In the genomic region with DNA sequence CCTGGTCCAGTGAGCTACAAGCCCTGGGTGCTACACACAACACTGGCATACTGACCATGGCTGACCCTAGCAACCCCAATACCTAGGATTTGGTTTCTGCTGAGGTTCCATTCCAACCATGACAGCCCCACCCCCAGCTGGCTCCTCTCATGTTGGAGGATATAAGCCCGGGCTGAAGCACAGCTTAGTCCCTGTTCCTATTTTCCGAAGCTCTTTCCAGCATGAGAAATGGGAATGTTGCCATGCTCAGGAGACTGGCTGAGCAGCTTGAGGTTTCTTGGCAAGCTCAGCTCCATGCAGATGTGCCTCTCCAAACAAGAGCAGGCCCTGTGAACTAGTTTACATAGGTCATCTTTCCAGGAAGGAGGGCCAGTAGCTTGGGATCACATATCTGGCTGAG, we compare ENCODE assay signal across 16 mouse cellular contexts. TPM values are rescaled to one million over a fixed set of nuclear protein-coding genes. Genes with fewer than 3 reads are reported as not detected.
DNase-seq lines count a peak whose midpoint lies in the region; ATAC-seq lines count a peak whose summit lies in the region.
"Had no signal": no experiment of that assay in that cellular context is flagged by ENCODE, and none has a peak within 500 bp of the region (broad histone marks: within the 10 kb centered on the region; RNA-seq: fewer than 3 reads in every experiment).

No protein-coding gene starts in this region.

- no peaks in the 10 kb centered on the region for H3K9me3 ChIP-seq in heart, embryonic 11.5 days (replicated peaks; ENCODE audit: control insufficient read depth, low read length)
- H3K9me3 ChIP-seq in hindbrain, embryonic 11.5 days (ENCODE audit: control insufficient read depth, low read length), result no peaks in the 10 kb centered on the region
- H3K9me3 ChIP-seq: limb, embryonic 12.5 days; lung, embryonic 15.5 days had no signal

- no peak overlapping the region for H3K4me2 ChIP-seq in heart, embryonic 11.5 days
- H3K4me2 ChIP-seq in hindbrain, embryonic 11.5 days (replicated peaks; ENCODE audit: low read depth, low read length), result no peak overlapping the region
- H3K4me2 ChIP-seq: limb, embryonic 12.5 days; lung, embryonic 15.5 days had no signal

- no peak overlapping the region for H3K27ac ChIP-seq in heart, embryonic 11.5 days (ENCODE audit: low read depth, low read length)
- no peak overlapping the region for H3K27ac ChIP-seq in hindbrain, embryonic 11.5 days (ENCODE audit: low read depth, low read length)
- H3K27ac ChIP-seq: limb, embryonic 12.5 days; lung, embryonic 15.5 days had no signal

- peak; percentile 57 to 76 for DNase-seq in heart, adult 18-20 months
- DNase-seq in urinary bladder, postnatal 14 days (ENCODE audit: low spot score), result peak; percentile 13
- DNase-seq in urinary bladder, postnatal 10 days (ENCODE audit: low spot score), result no peak
- peak; percentile 19 for DNase-seq in heart, postnatal 25 days (ENCODE audit: low spot score)
- DNase-seq in thymus, postnatal 36 days, result no peak
- no peak for DNase-seq in cerebellum, adult 11-12 months
- DNase-seq in hindbrain, embryonic 11.5 days (ENCODE audit: low spot score), result no peak
- DNase-seq: adrenal gland, adult 8-10 months; B cell, adult 2 months; cerebellum, postnatal 14 days; kidney, postnatal 10 days; retina, postnatal 1 day had no signal

- 85% methylated on average over 2 of the region's 2 CpGs for WGBS in heart, embryonic 11.5 days (ENCODE audit: insufficient replicate concordance)
- 85% methylated on average over 2 of the region's 2 CpGs for WGBS in hindbrain, embryonic 11.5 days

- H3K4me3 ChIP-seq in heart, embryonic 11.5 days (ENCODE audit: low read depth, low read length), result no peak overlapping the region
- no peak overlapping the region for H3K4me3 ChIP-seq in hindbrain, embryonic 11.5 days (ENCODE audit: low read depth, low read length)
- H3K4me3 ChIP-seq: limb, embryonic 12.5 days; lung, embryonic 15.5 days had no signal

- no peak overlapping the region for H3K9ac ChIP-seq in heart, embryonic 11.5 days (ENCODE audit: low read depth, low read length)
- H3K9ac ChIP-seq in hindbrain, embryonic 11.5 days (ENCODE audit: low read depth, low read length), result no peak overlapping the region
- H3K9ac ChIP-seq: limb, embryonic 12.5 days; lung, embryonic 15.5 days had no signal

- no peak for ATAC-seq in heart, embryonic 11.5 days (replicated peaks; ENCODE audit: insufficient number of reproducible peaks, low FRiP score, low TSS enrichment)
- no peak for ATAC-seq in hindbrain, embryonic 11.5 days (ENCODE audit: low FRiP score)

- H3K4me1 ChIP-seq in heart, embryonic 11.5 days (ENCODE audit: control insufficient read depth, insufficient read depth, low read length), result no peaks in the 10 kb centered on the region
- H3K4me1 ChIP-seq in hindbrain, embryonic 11.5 days (replicated peaks; ENCODE audit: control insufficient read depth, insufficient read depth, low read length), result no peaks in the 10 kb centered on the region
- H3K4me1 ChIP-seq: lung, embryonic 15.5 days had no signal

- H3K27me3 ChIP-seq in heart, embryonic 11.5 days (ENCODE audit: control insufficient read depth, insufficient read depth, low read length), result no peaks in the 10 kb centered on the region
- H3K27me3 ChIP-seq in hindbrain, embryonic 11.5 days (ENCODE audit: control insufficient read depth, insufficient read depth, low read length), result no peaks in the 10 kb centered on the region
- H3K27me3 ChIP-seq: limb, embryonic 12.5 days; lung, embryonic 15.5 days had no signal

- intact Hi-C loops in heart, postnatal 25 days (cut with DNase I), result loop anchor here (5.0 kb wide), 1 partner anchor 155 kb away; no protein-coding TSS in a partner anchor

- H3K36me3 ChIP-seq in heart, embryonic 11.5 days (ENCODE audit: control insufficient read depth, insufficient read depth, low read length), result no peaks in the 10 kb centered on the region
- no peaks in the 10 kb centered on the region for H3K36me3 ChIP-seq in hindbrain, embryonic 11.5 days (ENCODE audit: control insufficient read depth, insufficient read depth, low read length)
- H3K36me3 ChIP-seq: limb, embryonic 12.5 days; lung, embryonic 15.5 days had no signal

RNA-seq across cellular contexts. Expression of a gene that starts 30.6 kb away (rescaled TPM):
- total RNA-seq in heart, adult 18-20 months (2021), result 10 to 100 TPM; 90.2 to 91.3 TPM
- polyA plus RNA-seq in heart, embryonic 11.5 days (2014; fragmentation: Nextera tagmentation; extraction: Ambion mirVana), result 157 and 167 TPM in 2 replicates
- total RNA-seq in heart, postnatal 25 days (2021), result 100 to 1,000 TPM in 1 of 2 experiments, 10 to 100 TPM in 1; 90.4 to 120 TPM
- polyA plus RNA-seq in hindbrain, embryonic 11.5 days (2014; fragmentation: Nextera tagmentation; extraction: Ambion mirVana), result 62.2 and 65.1 TPM in 2 replicates
- total RNA-seq: monocyte, adult 5-6 weeks had no signal

Comparison
In these comparisons a context has a peak if more than half of its experiments do, and no peak if none do; other contexts are left out.
1. DNase-seq: peak in heart, adult 18-20 months (2 of 2), urinary bladder, postnatal 14 days (single experiment) and heart, postnatal 25 days (single experiment); none in urinary bladder, postnatal 10 days (single experiment), thymus, postnatal 36 days (0 of 2), cerebellum, adult 11-12 months (single experiment) and hindbrain, embryonic 11.5 days (single experiment).